Mouse (Mus musculus) liver, embryonic 16.5 days (tissue): ENCODE measurements at regions not wholly inside any gene's neighbourhood (a gene's known extent, or its start where the extent isn't known, plus 50 kb on each side); places are given as distances from the start of the nearest gene placed in this dataset.

Experiments used
- ATAC-seq: fragments of 200-750 bp; cut with Nextera tagmentation; 2 replicates; pipeline ENCODE4 v1.8.0; 2017; ENCODE audit warnings: low read depth, mild to moderate bottlenecking, moderate number of reproducible peaks, moderate library complexity
- H3K27ac ChIP-seq: fragments of 300-500 bp; sonication (generic); 2 replicates; pipeline ENCODE4 v1.5.1; 2014; ENCODE audit warnings: mild to moderate bottlenecking, low read length
- H3K27me3 ChIP-seq: fragments of 300-500 bp; sonication (generic); 2 replicates; pipeline ENCODE4 v1.6.1; 2014; ENCODE audit warnings: low read depth, low read length, mixed read lengths; ENCODE audit not compliant: control insufficient read depth, insufficient read depth
- H3K36me3 ChIP-seq: fragments of 300-500 bp; sonication (generic); 2 replicates; pipeline ENCODE4 v1.6.1; 2014; ENCODE audit warnings: mild to moderate bottlenecking; ENCODE audit not compliant: control insufficient read depth, insufficient read depth
- H3K4me1 ChIP-seq: fragments of 300-500 bp; sonication (generic); 2 replicates; pipeline ENCODE4 v1.6.1; 2014; ENCODE audit warnings: low read depth, low read length, mixed read lengths; ENCODE audit not compliant: control insufficient read depth
- H3K4me2 ChIP-seq: fragments of 300-500 bp; sonication (generic); 2 replicates; pipeline ENCODE4 v1.6.1; 2014; ENCODE audit warnings: low read depth, low read length, mixed read lengths
- H3K4me3 ChIP-seq: fragments of 300-500 bp; sonication (generic); 2 replicates; pipeline ENCODE4 v1.5.1; 2014; ENCODE audit warnings: low read depth, mild to moderate bottlenecking, low read length
- H3K9ac ChIP-seq: fragments of 300-500 bp; sonication (generic); 2 replicates; pipeline ENCODE4 v1.6.1; 2014; ENCODE audit warnings: low read depth, low read length
- H3K9me3 ChIP-seq: fragments of 300-500 bp; sonication (generic); replicated peaks from 2 replicates; pipeline ENCODE4 v1.6.1; 2016; ENCODE audit warnings: low read length; ENCODE audit not compliant: control insufficient read depth
- WGBS: fragments of 180-500 bp; shearing (Covaris S2); extraction: QIAGEN DNeasy Blood & Tissue Kit; methylation state at CpG from one replicate; pipeline ENCODE4 v1.1.7; 2014; ENCODE audit not compliant: insufficient replicate concordance; 5-methylcytosine and 5-hydroxymethylcytosine counted together

DNA sequence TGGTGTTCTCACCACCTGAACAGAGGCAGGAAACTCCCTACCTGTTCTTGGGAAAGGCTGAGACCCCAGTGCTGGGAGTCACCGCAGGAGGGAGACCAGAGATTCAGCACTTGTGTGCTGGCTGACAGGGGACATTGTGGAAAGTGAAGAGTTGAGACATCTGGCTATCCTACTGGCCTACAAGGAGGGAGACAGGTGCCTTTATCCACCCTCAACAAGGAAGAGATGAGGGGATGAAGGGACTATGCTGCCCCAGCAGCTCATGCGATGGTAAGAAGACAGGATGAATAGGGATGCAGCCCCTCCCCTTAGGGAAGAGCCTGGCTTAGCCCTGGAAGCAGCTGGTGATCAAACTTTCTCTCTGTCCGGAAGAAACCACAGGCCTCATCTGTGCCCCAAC lies 127.5 kb downstream of the Gas1 start:
- no peak overlapping the region for H3K4me2 ChIP-seq
- no peaks in the 10 kb centered on the region for H3K4me1 ChIP-seq
- H3K27ac ChIP-seq, result no peak overlapping the region
- H3K9me3 ChIP-seq, result no peaks in the 10 kb centered on the region
- 68% methylated on average over 3 of the region's 3 CpGs for WGBS
- H3K4me3 ChIP-seq, result no peak overlapping the region
- no peak overlapping the region for H3K9ac ChIP-seq
- H3K36me3 ChIP-seq, result no peaks in the 10 kb centered on the region
- no peak for ATAC-seq
- H3K27me3 ChIP-seq, result no peaks in the 10 kb centered on the region

DNA sequence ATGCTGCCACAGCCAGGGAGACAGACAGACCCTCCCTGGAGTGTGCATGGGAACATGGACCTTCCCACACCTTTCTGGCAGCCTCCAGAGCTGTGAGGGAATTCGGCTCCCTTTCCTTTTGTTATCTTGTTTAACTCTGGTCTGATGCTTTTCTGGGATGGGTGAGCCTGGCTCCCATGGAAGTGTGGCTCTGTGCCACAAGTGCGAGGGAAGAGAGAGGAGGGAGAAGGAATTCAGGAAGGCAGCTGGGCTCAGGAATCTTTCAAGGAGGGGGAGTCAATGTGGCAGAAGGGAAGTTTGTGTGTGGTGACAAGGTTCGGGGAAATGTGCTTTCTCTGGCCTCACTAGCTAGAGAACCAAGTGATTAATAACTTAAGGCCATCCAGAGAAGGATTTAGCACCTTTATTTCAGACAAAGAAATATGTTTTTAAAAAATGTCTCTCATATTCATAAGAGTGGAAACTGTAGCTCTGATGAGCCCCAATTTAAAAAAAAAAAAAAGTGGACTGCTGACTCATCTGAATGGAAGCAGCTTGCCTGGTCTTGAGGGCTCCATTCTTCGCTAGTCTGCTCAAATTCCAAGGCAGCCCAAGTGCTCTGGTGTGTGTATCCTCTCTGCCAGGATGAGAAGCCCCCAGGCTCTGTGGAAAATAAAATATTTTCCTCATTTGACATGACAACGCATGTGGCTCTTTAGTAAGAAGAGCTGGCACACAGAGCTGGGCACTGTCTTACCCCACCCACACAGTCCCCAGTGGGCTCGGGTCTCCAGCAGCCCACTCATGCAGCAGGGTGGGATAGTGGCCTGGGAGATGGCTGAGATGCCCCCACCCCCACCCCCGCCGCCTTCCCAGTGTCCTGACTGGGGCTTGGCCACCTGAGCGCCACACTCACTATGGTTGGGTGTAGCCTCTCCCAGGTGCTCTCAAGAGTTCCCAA lies 129.1 kb downstream of the Gas1 start:
- 52% methylated on average over 9 of the region's 9 CpGs for WGBS
- H3K36me3 ChIP-seq, result no peaks in the 10 kb centered on the region
- no peak overlapping the region for H3K27ac ChIP-seq
- no peak for ATAC-seq
- H3K9ac ChIP-seq, result no peak overlapping the region
- no peaks in the 10 kb centered on the region for H3K27me3 ChIP-seq
- H3K4me2 ChIP-seq, result no peak overlapping the region
- no peaks in the 10 kb centered on the region for H3K9me3 ChIP-seq
- H3K4me1 ChIP-seq, result no peaks in the 10 kb centered on the region
- H3K4me3 ChIP-seq, result no peak overlapping the region

DNA sequence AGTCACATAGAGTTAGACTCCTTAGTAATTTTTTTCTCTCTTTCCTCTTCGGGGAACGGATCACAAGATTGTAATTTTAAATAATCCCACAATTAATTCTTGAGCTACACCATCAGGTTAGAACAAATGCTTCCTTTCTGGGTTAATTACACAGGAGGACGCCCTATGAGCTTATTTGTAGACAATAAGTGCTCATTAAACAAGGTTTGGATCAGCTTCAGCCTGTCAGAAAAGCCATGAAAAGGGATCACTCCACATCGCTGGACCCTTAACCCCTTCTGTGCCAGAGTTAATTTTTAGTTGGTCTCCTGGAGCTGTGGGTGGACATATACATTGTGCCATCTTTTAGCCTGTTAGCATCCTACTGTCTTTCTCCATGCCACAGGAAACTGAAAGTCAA lies 131.4 kb downstream of the Gas1 start:
- no peak for ATAC-seq
- 58% methylated on average over 4 of the region's 4 CpGs for WGBS

DNA sequence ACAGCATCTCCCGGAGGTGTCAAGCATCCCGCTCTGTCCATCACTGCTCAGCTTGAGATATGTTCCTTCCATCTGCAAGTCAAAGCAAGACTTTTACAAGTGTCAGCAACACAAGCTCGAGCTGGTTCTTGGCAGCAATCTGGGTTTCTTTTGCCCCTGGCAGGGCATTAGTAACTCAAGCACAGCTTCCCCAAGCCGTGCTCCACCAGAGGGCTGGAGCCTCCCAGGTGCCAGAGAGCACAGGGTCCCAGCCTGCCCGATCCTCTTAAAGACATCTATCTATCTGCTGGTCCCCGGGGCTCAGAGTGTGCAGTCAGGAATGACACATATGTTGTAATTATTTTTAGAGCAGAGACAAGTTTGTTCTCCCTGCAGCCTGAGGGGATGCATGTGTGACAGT lies 132.3 kb downstream of the Gas1 start:
- WGBS, result 40% methylated on average over 6 of the region's 6 CpGs
- no peak overlapping the region for H3K4me3 ChIP-seq
- no peaks in the 10 kb centered on the region for H3K27me3 ChIP-seq
- no peaks in the 10 kb centered on the region for H3K9me3 ChIP-seq
- no peaks in the 10 kb centered on the region for H3K36me3 ChIP-seq
- H3K4me2 ChIP-seq, result no peak overlapping the region
- H3K4me1 ChIP-seq, result no peaks in the 10 kb centered on the region
- no peak for ATAC-seq
- no peak overlapping the region for H3K9ac ChIP-seq
- H3K27ac ChIP-seq, result no peak overlapping the region

More for the DNA sequence above, 131.4 kb downstream of the Gas1 start:
- H3K4me3 ChIP-seq, result no peak overlapping the region
- no peak overlapping the region for H3K27ac ChIP-seq
- H3K27me3 ChIP-seq, result no peaks in the 10 kb centered on the region
- no peaks in the 10 kb centered on the region for H3K9me3 ChIP-seq
- H3K9ac ChIP-seq, result no peak overlapping the region
- H3K36me3 ChIP-seq, result no peaks in the 10 kb centered on the region
- H3K4me1 ChIP-seq, result no peaks in the 10 kb centered on the region
- H3K4me2 ChIP-seq, result no peak overlapping the region

DNA sequence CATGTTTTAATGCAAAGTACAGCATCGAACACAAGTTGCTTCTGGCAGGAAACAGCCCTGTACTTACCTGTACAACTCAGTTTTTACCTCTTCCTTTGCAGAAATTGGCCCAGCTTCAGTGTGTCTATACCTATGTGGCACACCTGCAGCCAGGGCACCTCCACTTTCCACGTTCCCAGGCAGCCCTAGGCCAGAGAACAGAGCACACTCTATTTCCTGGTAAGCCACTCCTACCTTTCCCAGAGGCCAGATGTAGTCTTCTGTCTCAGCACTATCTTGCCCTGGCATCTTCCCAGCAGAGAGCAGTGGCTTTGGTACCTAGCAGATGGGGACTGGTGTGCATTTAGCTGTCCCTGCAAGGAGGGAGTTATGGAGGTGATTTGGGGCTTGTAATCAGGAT lies 134.7 kb downstream of the Gas1 start:
- H3K27ac ChIP-seq, result no peak overlapping the region
- ATAC-seq, result no peak
- no peak overlapping the region for H3K4me3 ChIP-seq
- H3K4me1 ChIP-seq, result no peaks in the 10 kb centered on the region
- H3K9me3 ChIP-seq, result no peaks in the 10 kb centered on the region
- no peak overlapping the region for H3K9ac ChIP-seq
- no peaks in the 10 kb centered on the region for H3K36me3 ChIP-seq
- WGBS, result 45% methylated on average over 2 of the region's 2 CpGs
- no peak overlapping the region for H3K4me2 ChIP-seq
- H3K27me3 ChIP-seq, result no peaks in the 10 kb centered on the region

DNA sequence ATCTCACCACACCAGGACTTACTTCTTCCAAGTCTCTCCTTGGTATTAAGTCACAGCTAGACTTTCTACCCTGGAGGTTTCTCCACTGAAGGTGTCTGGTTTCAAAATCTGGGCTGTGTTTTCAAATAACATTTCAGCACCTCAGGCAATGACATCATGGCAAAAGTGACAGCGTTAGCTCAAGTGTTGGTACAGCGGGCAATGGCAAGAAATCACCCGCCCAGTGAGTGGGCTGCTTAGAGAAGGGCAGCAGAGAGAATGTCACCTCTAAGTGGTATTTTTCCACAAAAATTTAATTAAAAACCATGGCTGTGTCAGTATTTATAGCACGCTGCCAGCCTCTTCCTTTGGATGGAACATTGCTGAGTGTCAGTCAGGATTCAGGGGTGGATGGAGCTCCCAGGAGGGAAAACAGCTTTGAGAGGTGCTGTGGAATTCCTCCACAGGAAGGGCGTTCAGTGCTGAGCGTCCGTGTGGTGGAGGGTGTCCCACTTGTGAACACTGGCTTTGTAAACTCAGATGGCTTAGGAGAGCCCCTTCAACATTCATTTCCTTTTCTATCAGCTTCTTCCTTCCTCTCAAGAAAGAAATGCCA lies 141.5 kb downstream of the Gas1 start:
- Histone ChIP-seq H3K36me3 (no peaks in the 10 kb centered on the region), H3K9me3 (no peaks in the 10 kb centered on the region), H3K9ac (no peak overlapping the region), H3K4me2 (no peak overlapping the region), H3K4me3 (no peak overlapping the region), H3K27ac (no peak overlapping the region), H3K27me3 (no peaks in the 10 kb centered on the region), H3K4me1 (no peaks in the 10 kb centered on the region)
- 67% methylated on average over 7 of the region's 7 CpGs for WGBS
- no peak for ATAC-seq

DNA sequence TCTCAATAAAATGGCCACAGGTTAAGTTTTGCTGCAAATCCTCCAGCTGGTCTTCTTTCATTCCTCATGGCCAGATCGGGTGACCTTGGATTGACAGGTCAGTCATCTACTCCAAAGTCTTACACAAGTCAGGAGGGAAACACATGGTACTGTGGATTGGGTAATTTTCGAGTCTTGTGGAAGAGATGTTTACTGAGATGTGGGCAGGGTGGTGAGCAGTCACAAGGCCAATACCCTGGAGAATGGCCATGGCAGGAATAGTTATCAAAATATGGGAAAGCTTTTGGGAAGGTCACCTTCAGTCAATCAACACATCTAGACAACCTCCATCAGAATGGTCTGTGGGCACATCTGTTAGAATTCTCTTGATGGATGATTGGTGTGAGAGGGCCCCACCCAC lies 144.0 kb downstream of the Gas1 start:
- Histone ChIP-seq H3K4me2 (no peak overlapping the region), H3K27ac (no peak overlapping the region), H3K9me3 (no peaks in the 10 kb centered on the region), H3K27me3 (no peaks in the 10 kb centered on the region), H3K36me3 (no peaks in the 10 kb centered on the region), H3K4me1 (no peaks in the 10 kb centered on the region), H3K9ac (no peak overlapping the region), H3K4me3 (no peak overlapping the region)
- ATAC-seq, result no peak
- 51% methylated on average over 2 of the region's 2 CpGs for WGBS

DNA sequence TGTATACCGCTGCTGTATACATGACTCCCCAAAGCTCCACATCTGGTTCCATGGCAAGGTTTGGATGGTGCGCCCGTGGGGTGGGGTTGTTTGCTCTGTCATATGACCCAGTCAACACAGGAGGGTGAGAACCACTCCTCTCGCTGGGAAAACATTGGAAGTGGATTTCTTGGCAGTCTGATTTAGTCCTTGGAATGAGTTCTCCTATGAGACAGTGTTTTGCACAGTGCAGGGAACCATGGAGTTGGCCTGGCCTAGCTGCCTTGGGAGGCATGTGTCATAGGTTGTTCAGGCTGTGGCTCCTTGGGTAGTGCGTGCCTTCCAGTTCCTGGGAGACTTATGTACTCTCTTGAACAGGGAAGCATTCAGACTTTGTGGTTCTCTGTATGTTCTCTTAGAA lies 144.6 kb downstream of the Gas1 start:
- Histone ChIP-seq H3K9ac (no peak overlapping the region), H3K36me3 (no peaks in the 10 kb centered on the region), H3K4me2 (no peak overlapping the region), H3K27me3 (no peaks in the 10 kb centered on the region), H3K4me1 (no peaks in the 10 kb centered on the region), H3K9me3 (no peaks in the 10 kb centered on the region), H3K4me3 (no peak overlapping the region), H3K27ac (no peak overlapping the region)
- 63% methylated on average over 5 of the region's 5 CpGs for WGBS
- ATAC-seq, result no peak

DNA sequence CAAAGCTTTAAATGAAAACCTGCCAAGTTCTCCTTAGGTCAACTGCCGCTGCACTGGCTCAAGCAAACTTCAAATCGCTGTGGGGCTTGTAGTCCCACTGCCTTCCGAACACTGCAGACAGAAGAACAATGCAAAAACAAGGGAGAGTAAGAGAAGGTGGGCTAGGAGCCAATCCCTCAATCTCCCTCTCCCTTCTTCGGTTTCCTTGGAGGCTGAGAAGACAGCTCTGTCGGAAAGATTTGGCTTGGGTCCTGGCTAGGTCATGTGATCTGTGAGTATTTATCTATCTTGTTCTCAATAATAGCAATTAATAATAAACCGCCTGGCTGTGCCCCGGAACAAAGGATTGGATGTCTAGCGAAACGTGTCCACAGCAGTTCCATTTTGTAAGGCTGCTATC lies 147.6 kb downstream of the Gas1 start:
- Histone ChIP-seq H3K9ac (no peak overlapping the region), H3K27ac (no peak overlapping the region), H3K36me3 (no peaks in the 10 kb centered on the region), H3K4me1 (no peaks in the 10 kb centered on the region), H3K9me3 (no peaks in the 10 kb centered on the region), H3K4me3 (no peak overlapping the region), H3K4me2 (no peak overlapping the region), H3K27me3 (no peaks in the 10 kb centered on the region)
- WGBS, result 69% methylated on average over 9 of the region's 9 CpGs
- ATAC-seq, result no peak
